Mouse (Mus musculus) kidney, adult 2 months (tissue): ENCODE measurements around the gene Gdf11.

Experiments
- CTCF ChIP-seq: fragments of 200-500 bp; conservative IDR thresholded peaks from 2 replicates; pipeline ENCODE4 v1.5.1; 2011; ENCODE audit warnings: low read depth, mild to moderate bottlenecking, control low read depth, low read length, moderate library complexity, mixed read lengths; ENCODE audit not compliant: insufficient read depth, insufficient read length
- POLR2A ChIP-seq: fragments of 200-500 bp; IDR thresholded peaks from one replicate; pipeline ENCODE4 v1.6.1; 2011; ENCODE audit warnings: low read depth, low read length, control low read depth

DNA sequence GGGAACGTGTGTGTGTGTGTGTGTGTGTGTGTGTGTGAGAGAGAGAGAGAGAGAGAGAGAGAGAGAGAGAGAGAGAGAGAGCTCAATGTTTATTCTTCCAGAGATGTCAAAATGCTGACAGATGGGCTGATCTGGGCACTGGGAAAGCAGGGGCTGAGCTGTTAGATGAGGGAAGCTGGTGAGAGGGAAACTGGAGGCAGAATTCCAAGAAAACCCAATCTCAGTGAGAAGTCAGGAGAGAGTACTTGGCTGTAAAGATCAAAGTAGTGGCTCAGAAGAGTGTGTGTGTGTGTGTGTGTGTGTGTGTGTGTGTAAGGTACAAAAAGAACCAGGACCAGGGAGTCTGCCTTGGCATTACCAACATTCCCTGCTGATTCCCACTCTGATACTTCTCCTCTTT is 6.0 kb upstream of the Gdf11 start:
- TF ChIP-seq CTCF: no peak
- TF ChIP-seq POLR2A: no peak
